Mouse (Mus musculus): Measurements from ENCODE around the gene Oxct2b. TPM values are rescaled to one million over a fixed set of nuclear protein-coding genes. Genes with fewer than 3 reads are reported as not detected.
A peak's percentile ranks its signal among the peaks of the same experiment; 100 is the strongest.

Oxct2b gene
- polyA plus RNA-seq, 1 experiment from 2014 or later, result 0.13 TPM

- Histone ChIP-seq H3K9ac (ENCODE audit: low read depth, low read length) (no peak overlapping the region; the same call in 1 of the 2 replicates), H3K4me3 (ENCODE audit: low read length) (no peak overlapping the region), H3K4me2 (ENCODE audit: low read depth, low read length) (peak overlapping the region; percentile 32; the same call in 1 of the 2 replicates), H3K27ac (ENCODE audit: low read length) (no peak overlapping the region), H3K4me1 (ENCODE audit: control insufficient read depth, insufficient read depth, low read length) (peaks cover 7% of the 10 kb centered on the region; the same call in 1 of the 2 replicates), H3K9me3 (ENCODE audit: control insufficient read depth, low read length) (no peaks in the 10 kb centered on the region), H3K27me3 (replicated peaks; ENCODE audit: control insufficient read depth, insufficient read depth, low read length) (no peaks in the 10 kb centered on the region), H3K36me3 (ENCODE audit: control insufficient read depth, insufficient read depth, low read length) (no peaks in the 10 kb centered on the region)
- ATAC-seq, result peak; percentile 23; the same call in 1 of the 2 replicates
- WGBS, result 9% methylated on average over 15 of the region's 15 CpGs
Observed at GRCm38 (mm10) chr4:123162305-123162917, 46.3 kb downstream of the Oxct2b start.

- Histone ChIP-seq H3K9ac (ENCODE audit: low read depth, low read length) (no peak overlapping the region), H3K4me2 (ENCODE audit: low read depth, low read length) (no peak overlapping the region), H3K27me3 (replicated peaks; ENCODE audit: control insufficient read depth, insufficient read depth, low read length) (no peaks in the 10 kb centered on the region), H3K36me3 (ENCODE audit: control insufficient read depth, insufficient read depth, low read length) (no peaks in the 10 kb centered on the region), H3K4me1 (ENCODE audit: control insufficient read depth, insufficient read depth, low read length) (peaks cover 7% of the 10 kb centered on the region; the same call in 1 of the 2 replicates), H3K9me3 (ENCODE audit: control insufficient read depth, low read length) (no peaks in the 10 kb centered on the region), H3K27ac (ENCODE audit: low read length) (no peak overlapping the region), H3K4me3 (ENCODE audit: low read length) (no peak overlapping the region)
- no peak for ATAC-seq
- WGBS, result 58% methylated on average over 15 of the region's 15 CpGs
Observed at GRCm38 (mm10) chr4:123164157-123164556, 48.1 kb downstream of the Oxct2b start.

Other genes with a start within 250 kb of the Oxct2b start
- 86.4 and 91.1 TPM in 2 replicates for gene Cap1, start 230.2 kb upstream of the Oxct2b start, polyA plus RNA-seq (2015; fragmentation: Nextera tagmentation; extraction: Ambion mirVana)
- gene Mfsd2a, start 155.1 kb upstream of the Oxct2b start, polyA plus RNA-seq (2015; fragmentation: Nextera tagmentation; extraction: Ambion mirVana), result 3.3 and 4.0 TPM in 2 replicates
- 5.1 and 5.3 TPM in 2 replicates for gene Mycl, start 120.6 kb upstream of the Oxct2b start, polyA plus RNA-seq (2015; fragmentation: Nextera tagmentation; extraction: Ambion mirVana)
- 12.7 and 16.0 TPM in 2 replicates for gene Trit1, start 99.7 kb upstream of the Oxct2b start, polyA plus RNA-seq (2015; fragmentation: Nextera tagmentation; extraction: Ambion mirVana)
- gene Bmp8b, start 11.1 kb upstream of the Oxct2b start, polyA plus RNA-seq (2015; fragmentation: Nextera tagmentation; extraction: Ambion mirVana), result 0.29 and 0.47 TPM in 2 replicates
- gene Ppie, start 23.7 kb downstream of the Oxct2b start, polyA plus RNA-seq (2015; fragmentation: Nextera tagmentation; extraction: Ambion mirVana), result 76.1 and 84.1 TPM in 2 replicates
- gene Hpcal4, start 67.0 kb downstream of the Oxct2b start, polyA plus RNA-seq (2015; fragmentation: Nextera tagmentation; extraction: Ambion mirVana), result 3.4 TPM in 2 replicates
- not detected in 2 replicates for gene Nt5c1a, start 85.2 kb downstream of the Oxct2b start, polyA plus RNA-seq (2015; fragmentation: Nextera tagmentation; extraction: Ambion mirVana)
- 10.7 and 12.0 TPM in 2 replicates for gene Heyl, start 117.3 kb downstream of the Oxct2b start, polyA plus RNA-seq (2015; fragmentation: Nextera tagmentation; extraction: Ambion mirVana)
- gene Pabpc4, start 146.1 kb downstream of the Oxct2b start, polyA plus RNA-seq (2015; fragmentation: Nextera tagmentation; extraction: Ambion mirVana), result 31.6 and 36.7 TPM in 2 replicates
- not detected in 2 replicates for gene Oxct2a, start 207.4 kb downstream of the Oxct2b start, polyA plus RNA-seq (2015; fragmentation: Nextera tagmentation; extraction: Ambion mirVana)
- gene Bmp8a, start 227.0 kb downstream of the Oxct2b start, polyA plus RNA-seq (2015; fragmentation: Nextera tagmentation; extraction: Ambion mirVana), result 0.64 and 1.1 TPM in 2 replicates